Mouse (Mus musculus): ENCODE measurements at regions not wholly inside any gene's neighbourhood (a gene's known extent, or its start where the extent isn't known, plus 50 kb on each side); places are given as distances from the start of the nearest gene placed in this dataset.

DNA sequence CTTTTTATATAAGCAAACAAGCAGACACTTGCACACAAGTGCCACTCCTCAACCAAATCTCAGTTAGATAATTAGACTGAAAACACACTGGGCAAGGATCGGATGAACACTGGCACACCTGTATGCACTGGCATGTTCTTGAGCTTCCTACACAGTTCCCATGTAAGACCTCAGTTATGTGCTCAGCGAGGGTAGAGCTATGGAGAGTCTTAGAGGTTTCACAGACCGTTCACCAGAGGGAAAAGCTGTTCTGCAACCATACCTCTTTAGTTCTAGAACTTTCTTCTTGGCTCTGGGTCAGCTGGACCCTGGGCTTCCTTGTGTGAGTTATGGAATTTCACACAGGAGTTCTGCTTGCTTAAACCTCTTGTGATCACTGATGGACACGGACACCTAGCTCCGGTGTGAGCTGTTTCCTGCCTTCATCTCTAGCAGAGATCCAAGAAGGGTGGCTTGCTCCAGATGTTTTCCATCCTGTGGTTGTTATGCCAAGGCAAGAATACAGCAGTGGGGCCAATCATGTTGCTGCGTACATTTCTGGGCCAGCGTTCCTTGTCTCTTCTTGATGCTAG, 88.8 kb downstream of the Aldh8a1 start:
- TF ChIP-seq CTCF (IDR thresholded peaks at IDR 0.05; ENCODE audit: insufficient read depth, low read length) (no peak), POLR2A (IDR thresholded peaks at IDR 0.05; ENCODE audit: borderline replicate concordance, extremely low read depth, low read depth, low read length) (no peak)

Measured in lung, adult 2 months (tissue).